In genomic region chr16:78427470-78428041, GRCm38 (mm10) we compare ENCODE assay signal across 8 mouse cellular contexts. TPM values are rescaled to one million over a fixed set of nuclear protein-coding genes. Genes with fewer than 3 reads are reported as not detected.
DNase-seq lines count a peak whose midpoint lies in the region; ATAC-seq lines count a peak whose summit lies in the region.

No protein-coding gene starts in this region.

- H3K27ac ChIP-seq in midbrain, embryonic 15.5 days: peak overlapping the region; percentile 28; the same call in 1 of the 2 replicates

- no peaks in the 10 kb centered on the region for H3K9me3 ChIP-seq in midbrain, embryonic 15.5 days

- DNase-seq in brain, adult 2 months (ENCODE audit: low read depth, low spot score): peak; percentile 88
- DNase-seq in cerebellum, postnatal 25 days: peak; percentile 51 to 53
- peak; percentile 76 to 84 for DNase-seq in frontal cortex, postnatal 36 days (ENCODE audit: low spot score in 2 of 2)
- peak; percentile 71 to 76 for DNase-seq in left cerebral cortex, adult 18-20 months (ENCODE audit: low spot score in 2 of 2)

- H3K4me3 ChIP-seq in midbrain, embryonic 15.5 days: peak overlapping the region; percentile 5; the same call in 1 of the 2 replicates

- H3K4me1 ChIP-seq in midbrain, embryonic 15.5 days: peaks cover 7% of the 10 kb centered on the region; the same call in 1 of the 2 replicates

- H3K36me3 ChIP-seq in midbrain, embryonic 15.5 days (replicated peaks): no peaks in the 10 kb centered on the region

- peak; percentile 17 to 33; a peak in 2 of 4 replicates for ATAC-seq in hematopoietic stem cell, adult 5-6 weeks (replicated peaks in 1 of 2; ENCODE audit: insufficient read depth in 1 of 2, low FRiP score in 2 of 2, low TSS enrichment in 1 of 2, low read depth in 1 of 2, poor library complexity in 2 of 2, severe bottlenecking in 2 of 2)
- peak; percentile 65 for ATAC-seq in midbrain, embryonic 15.5 days (replicated peaks)
- no peak for ATAC-seq in megakaryocyte-erythroid progenitor cell, adult 5-6 weeks (replicated peaks; ENCODE audit: low FRiP score, low TSS enrichment, poor library complexity, severe bottlenecking)
- no peak for ATAC-seq in CD4-positive, CD25-positive, alpha-beta regulatory T cell, adult 4 months

- 38% methylated on average over 16 of the region's 16 CpGs for WGBS in midbrain, embryonic 15.5 days

- H3K27me3 ChIP-seq in midbrain, embryonic 15.5 days (replicated peaks): no peaks in the 10 kb centered on the region

- 0 out of 2 replicates have a peak overlapping the region, but pooled peaks have one; percentile 0 for H3K9ac ChIP-seq in midbrain, embryonic 15.5 days

- H3K4me2 ChIP-seq in midbrain, embryonic 15.5 days: peak overlapping the region; percentile 30

RNA-seq across cellular contexts. Expression of gene Btg3, which starts 50.6 kb away (rescaled TPM):
- total RNA-seq in hematopoietic stem cell, adult 5-6 weeks (2017): 20.8 and 26.1 TPM in 2 replicates
- 10 to 100 TPM; 12.2 to 16.6 TPM for total RNA-seq in left cerebral cortex, adult 18-20 months (2021)
- polyA plus RNA-seq in midbrain, embryonic 15.5 days (2015; fragmentation: Nextera tagmentation; extraction: Ambion mirVana): 17.6 and 18.3 TPM in 2 replicates
- 27.2 and 43.5 TPM in 2 replicates for total RNA-seq in megakaryocyte-erythroid progenitor cell, adult 5-6 weeks (2014; fragmentation: Nextera tagmentation)
- 24.2 and 24.6 TPM in 2 replicates for total RNA-seq in megakaryocyte-erythroid progenitor cell, adult 5-6 weeks (2017)
- 1 to 10 TPM; 5.4 to 9.8 TPM for polyA plus RNA-seq in CD4-positive, CD25-positive, alpha-beta regulatory T cell, adult 4 months (2017; shearing (Covaris generic))

Comparison
In these comparisons a context has a peak if more than half of its experiments do, and no peak if none do; other contexts are left out.
1. ATAC-seq: peak in hematopoietic stem cell, adult 5-6 weeks (2 of 2) and midbrain, embryonic 15.5 days (single experiment); none in megakaryocyte-erythroid progenitor cell, adult 5-6 weeks (single experiment) and CD4-positive, CD25-positive, alpha-beta regulatory T cell, adult 4 months (single experiment).
2. Peak in every context shown above with its lines, with median percentiles within 50 percentile points of each other: DNase-seq.